Mouse (Mus musculus) stomach, embryonic 14.5 days (tissue): Measurements from ENCODE around the gene Actl11. TPM values are rescaled to one million over a fixed set of nuclear protein-coding genes. Genes with fewer than 3 reads are reported as not detected.

Source experiments
- ATAC-seq: fragments of 200-750 bp; cut with Nextera tagmentation; 2 replicates; pipeline ENCODE4 v1.8.0; 2017; ENCODE audit warnings: low read depth, moderate TSS enrichment; ENCODE audit not compliant: insufficient number of reproducible peaks, insufficient read depth, low FRiP score
- H3K27ac ChIP-seq: fragments of 300-500 bp; sonication (generic); 2 replicates; pipeline ENCODE4 v1.5.1; 2014; ENCODE audit warnings: mild to moderate bottlenecking, low read length, moderate library complexity, mixed read lengths
- H3K27me3 ChIP-seq: fragments of 300-500 bp; sonication (generic); 2 replicates; pipeline ENCODE4 v1.6.1; 2014; ENCODE audit warnings: low read length, control low read depth, mixed read lengths; ENCODE audit not compliant: control insufficient read depth, insufficient read depth
- H3K36me3 ChIP-seq: fragments of 300-500 bp; sonication (generic); 2 replicates; pipeline ENCODE4 v1.6.1; 2014; ENCODE audit warnings: mild to moderate bottlenecking, control low read depth, low read length, moderate library complexity, mixed read lengths; ENCODE audit not compliant: control insufficient read depth, insufficient read depth
- H3K4me1 ChIP-seq: fragments of 300-500 bp; sonication (generic); 2 replicates; pipeline ENCODE4 v1.6.1; 2014; ENCODE audit warnings: low read length, control low read depth, mixed read lengths; ENCODE audit not compliant: control insufficient read depth, insufficient read depth
- H3K4me2 ChIP-seq: fragments of 300-500 bp; sonication (generic); replicated peaks from 2 replicates; pipeline ENCODE4 v1.6.1; 2014; ENCODE audit warnings: low read depth, low read length, control low read depth
- H3K4me3 ChIP-seq: fragments of 300-500 bp; sonication (generic); 2 replicates; pipeline ENCODE4 v1.5.1; 2014; ENCODE audit warnings: low read depth, low read length, control low read depth
- H3K9ac ChIP-seq: fragments of 300-500 bp; sonication (generic); replicated peaks from 2 replicates; pipeline ENCODE4 v1.6.1; 2014; ENCODE audit warnings: low read depth, mild to moderate bottlenecking, control low read depth, low read length, moderate library complexity, mixed read lengths
- H3K9me3 ChIP-seq: fragments of 300-500 bp; sonication (generic); 2 replicates; pipeline ENCODE4 v1.6.1; 2016; ENCODE audit warnings: low read depth, low read length, control low read depth; ENCODE audit not compliant: control insufficient read depth
- WGBS: fragments of 180-500 bp; shearing (Covaris S2); extraction: QIAGEN DNeasy Blood & Tissue Kit; methylation state at CpG from one replicate; pipeline ENCODE4 v1.1.7; 2014; 5-methylcytosine and 5-hydroxymethylcytosine counted together
- polyA plus RNA-seq: library from polyadenylated mRNA; unstranded; fragments of >200 nt; fragmentation: Nextera tagmentation; extraction: Ambion mirVana; gene quantifications from 2 replicates; pipeline ENCODE4 v1.2.1, GENCODE M21; 2014

Actl11 gene
- polyA plus RNA-seq, 1 experiment from 2014 or later = not detected

- 0 out of 2 replicates have a peak, but pooled peaks cover 5% of the 10 kb centered on the region for H3K27me3 ChIP-seq
- ATAC-seq = peak; percentile 50; the same call in 1 of the 2 replicates
- H3K4me1 ChIP-seq = peaks cover 13% of the 10 kb centered on the region; the same call in 1 of the 2 replicates
- H3K4me2 ChIP-seq = peak overlapping the region; percentile 38
- 0 out of 2 replicates have a peak overlapping the region, but pooled peaks have one; percentile 18 for H3K9ac ChIP-seq
- peak overlapping the region; percentile 20 for H3K4me3 ChIP-seq
- H3K27ac ChIP-seq = no peak overlapping the region
- no peaks in the 10 kb centered on the region for H3K9me3 ChIP-seq
- H3K36me3 ChIP-seq = peaks cover 3% of the 10 kb centered on the region; the same call in 1 of the 2 replicates
- 10% methylated on average over 44 of the region's 44 CpGs for WGBS
These were observed 27.2 kb upstream of the Actl11 start for GRCm38 (mm10) chr9:107900840-107901626.

DNA sequence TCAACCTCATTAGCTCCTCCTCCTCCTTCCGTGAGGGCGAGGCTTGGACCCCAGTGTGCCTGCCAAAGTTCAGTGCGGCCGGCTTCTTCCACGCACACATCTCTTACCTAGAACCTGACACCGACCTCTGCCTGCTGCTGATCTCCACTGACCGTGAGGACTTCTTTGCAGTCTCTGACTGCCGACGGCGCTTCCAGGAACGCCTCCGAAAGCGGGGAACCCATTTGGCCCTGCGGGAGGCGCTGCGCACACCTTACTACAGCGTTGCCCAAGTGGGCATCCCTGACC is 26.7 kb upstream of the Actl11 start:
- Histone ChIP-seq H3K4me2 (peak overlapping the region; percentile 38), H3K27me3 (0 out of 2 replicates have a peak, but pooled peaks cover 5% of the 10 kb centered on the region), H3K27ac (no peak overlapping the region), H3K9ac (no peak overlapping the region), H3K9me3 (no peaks in the 10 kb centered on the region), H3K4me1 (peaks cover 17% of the 10 kb centered on the region; the same call in 1 of the 2 replicates), H3K36me3 (peaks cover 3% of the 10 kb centered on the region; the same call in 1 of the 2 replicates), H3K4me3 (peak overlapping the region; percentile 20; the same call in 1 of the 2 replicates)
- ATAC-seq = no peak
- WGBS = 23% methylated on average over 17 of the region's 17 CpGs

GRCm38 (mm10) chr9:107904726-107905125 is 23.5 kb upstream of the Actl11 start:
- no peak overlapping the region for H3K27ac ChIP-seq
- no peaks in the 10 kb centered on the region for H3K9me3 ChIP-seq
- H3K4me2 ChIP-seq = no peak overlapping the region
- ATAC-seq = no peak
- H3K4me3 ChIP-seq = no peak overlapping the region
- 5% methylated on average over 4 of the region's 4 CpGs for WGBS
- H3K36me3 ChIP-seq = peaks cover 3% of the 10 kb centered on the region; the same call in 1 of the 2 replicates
- H3K4me1 ChIP-seq = peaks cover 42% of the 10 kb centered on the region
- 0 out of 2 replicates have a peak, but pooled peaks cover 5% of the 10 kb centered on the region for H3K27me3 ChIP-seq
- no peak overlapping the region for H3K9ac ChIP-seq

- peak; percentile 77 for ATAC-seq
- H3K4me3 ChIP-seq = peak within 1 kb of the TSS; percentile 44
- peaks cover 3% of the 10 kb centered on the region; the same call in 1 of the 2 replicates for H3K36me3 ChIP-seq
- no peaks in the 10 kb centered on the region for H3K27me3 ChIP-seq
- H3K27ac ChIP-seq = peak within 1 kb of the TSS; percentile 78
- WGBS = 15% methylated on average over 19 of the region's 19 CpGs
- H3K4me2 ChIP-seq = peak within 1 kb of the TSS; percentile 74
- no peaks in the 10 kb centered on the region for H3K9me3 ChIP-seq
- peak within 1 kb of the TSS; percentile 42 for H3K9ac ChIP-seq
- peaks cover 45% of the 10 kb centered on the region for H3K4me1 ChIP-seq
These were observed 21.9 kb upstream of the Actl11 start, which contains the start of gene Mst1r for GRCm38 (mm10) chr9:107906252-107906966. Mst1r (plus strand) TSS chr9:107906873.

- Histone ChIP-seq H3K27me3 (no peaks in the 10 kb centered on the region), H3K36me3 (peaks cover 3% of the 10 kb centered on the region; the same call in 1 of the 2 replicates), H3K27ac (peak overlapping the region; percentile 77), H3K4me3 (peak overlapping the region; percentile 44), H3K4me2 (peak overlapping the region; percentile 74), H3K9ac (peak overlapping the region; percentile 42), H3K4me1 (peaks cover 45% of the 10 kb centered on the region), H3K9me3 (no peaks in the 10 kb centered on the region)
- no peak for ATAC-seq
- 42% methylated on average over 31 of the region's 31 CpGs for WGBS
These were observed 21.1 kb upstream of the Actl11 start for GRCm38 (mm10) chr9:107906967-107907800.

- H3K4me1 ChIP-seq = peaks cover 45% of the 10 kb centered on the region
- peaks cover under 1% of the 10 kb centered on the region; the same call in 1 of the 2 replicates for H3K36me3 ChIP-seq
- H3K27me3 ChIP-seq = no peaks in the 10 kb centered on the region
- peak overlapping the region; percentile 42; the same call in 1 of the 2 replicates for H3K9ac ChIP-seq
- peak overlapping the region; percentile 77 for H3K27ac ChIP-seq
- H3K4me3 ChIP-seq = peak overlapping the region; percentile 44
- no peaks in the 10 kb centered on the region for H3K9me3 ChIP-seq
- ATAC-seq = no peak
- 62% methylated on average over 14 of the region's 14 CpGs for WGBS
- peak overlapping the region; percentile 74 for H3K4me2 ChIP-seq
These were observed 20.5 kb upstream of the Actl11 start for GRCm38 (mm10) chr9:107907801-107908120.

DNA sequence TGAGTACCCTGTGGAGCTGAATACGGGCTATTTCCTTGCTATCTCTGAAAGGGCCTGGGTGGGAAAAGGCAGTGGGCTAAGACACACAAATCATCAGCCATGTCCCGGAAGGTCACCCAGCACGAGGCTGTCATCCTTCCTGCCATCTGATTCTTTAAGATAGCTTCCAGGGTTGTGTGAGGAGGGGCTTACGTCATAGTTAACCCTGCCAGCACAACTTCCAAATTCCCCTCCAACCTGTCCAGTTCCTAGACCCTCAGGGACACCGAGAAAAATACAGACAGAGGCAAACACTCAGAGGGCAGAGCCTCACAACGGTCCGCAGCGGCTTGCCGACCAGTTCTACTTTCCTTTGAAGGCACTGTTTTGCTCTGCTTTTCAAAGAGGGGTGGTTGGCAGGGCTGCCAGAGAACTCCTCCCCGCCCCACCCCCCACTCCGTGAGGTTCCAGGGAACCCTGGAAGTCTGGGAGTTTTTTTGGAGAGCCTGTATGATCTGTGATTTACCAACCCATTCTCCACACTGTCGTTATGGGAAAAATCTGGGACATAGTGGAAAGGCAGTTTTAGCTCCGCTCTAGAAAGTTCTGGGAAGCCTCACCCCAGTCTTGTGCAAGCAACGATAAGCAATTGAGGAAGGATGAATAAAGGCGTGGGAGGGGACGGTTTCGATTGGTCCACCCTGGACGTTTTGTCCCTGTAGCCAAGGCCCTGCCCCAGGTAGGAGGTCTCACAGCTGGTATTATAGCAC is 19.7 kb upstream of the Actl11 start:
- H3K9ac ChIP-seq = no peak overlapping the region; the same call in 1 of the 2 replicates
- H3K27ac ChIP-seq = peak overlapping the region; percentile 52; the same call in 1 of the 2 replicates
- H3K4me1 ChIP-seq = peaks cover 45% of the 10 kb centered on the region
- no peaks in the 10 kb centered on the region for H3K9me3 ChIP-seq
- WGBS = 28% methylated on average over 18 of the region's 18 CpGs
- H3K4me2 ChIP-seq = peak overlapping the region; percentile 74
- peak overlapping the region; percentile 44 for H3K4me3 ChIP-seq
- ATAC-seq = no peak
- peaks cover 2% of the 10 kb centered on the region; the same call in 1 of the 2 replicates for H3K36me3 ChIP-seq
- no peaks in the 10 kb centered on the region for H3K27me3 ChIP-seq
